Mouse (Mus musculus) forebrain, embryonic 11.5 days (tissue): ENCODE measurements around the gene Myo1c. TPM values are rescaled to one million over a fixed set of nuclear protein-coding genes. Genes with fewer than 3 reads are reported as not detected.

Experiments used
- ATAC-seq: fragments of 200-750 bp; cut with Nextera tagmentation; replicated peaks from 2 replicates; pipeline ENCODE4 v1.8.0; 2017; ENCODE audit warnings: moderate TSS enrichment; ENCODE audit not compliant: low FRiP score
- DNase-seq: peaks from one replicate; pipeline ENCODE4 v3.0.0-alpha.2; 2017; ENCODE audit warnings: low spot score
- H3K27ac ChIP-seq: fragments of 300-500 bp; sonication (generic); 2 replicates; pipeline ENCODE4 v1.5.1; 2014; ENCODE audit warnings: low read depth, low read length
- H3K27me3 ChIP-seq: fragments of 300-500 bp; sonication (generic); 2 replicates; pipeline ENCODE4 v1.6.1; 2014; ENCODE audit warnings: mild to moderate bottlenecking, low read length, mixed read lengths; ENCODE audit not compliant: control insufficient read depth, insufficient read depth
- H3K36me3 ChIP-seq: fragments of 300-500 bp; sonication (generic); 2 replicates; pipeline ENCODE4 v1.6.1; 2014; ENCODE audit warnings: mild to moderate bottlenecking, low read length, moderate library complexity, mixed read lengths; ENCODE audit not compliant: control insufficient read depth, insufficient read depth
- H3K4me1 ChIP-seq: fragments of 300-500 bp; sonication (generic); replicated peaks from 2 replicates; pipeline ENCODE4 v1.6.1; 2014; ENCODE audit warnings: low read length, mixed read lengths; ENCODE audit not compliant: control insufficient read depth, insufficient read depth
- H3K4me2 ChIP-seq: fragments of 300-500 bp; sonication (generic); 2 replicates; pipeline ENCODE4 v1.6.1; 2014; ENCODE audit warnings: low read depth, mild to moderate bottlenecking, low read length, moderate library complexity, mixed read lengths; ENCODE audit not compliant: severe bottlenecking
- H3K4me3 ChIP-seq: fragments of 300-500 bp; sonication (generic); 2 replicates; pipeline ENCODE4 v1.5.1; 2014; ENCODE audit warnings: low read depth, low read length
- H3K9ac ChIP-seq: fragments of 300-500 bp; sonication (generic); 2 replicates; pipeline ENCODE4 v1.6.1; 2014; ENCODE audit warnings: low read length
- H3K9me3 ChIP-seq: fragments of 300-500 bp; sonication (generic); 2 replicates; pipeline ENCODE4 v1.6.1; 2016; ENCODE audit warnings: low read length, mixed read lengths; ENCODE audit not compliant: control insufficient read depth
- WGBS: fragments of 180-500 bp; shearing (Covaris S2); extraction: QIAGEN DNeasy Blood & Tissue Kit; methylation state at CpG from one replicate; pipeline ENCODE4 v1.1.7; 2014; 5-methylcytosine and 5-hydroxymethylcytosine counted together
- polyA plus RNA-seq: library from polyadenylated mRNA; unstranded; fragments of >200 nt; fragmentation: Nextera tagmentation; extraction: Ambion mirVana; gene quantifications from 2 replicates; pipeline ENCODE4 v1.2.1, GENCODE M21; 2014

The Myo1c gene
- polyA plus RNA-seq, 1 experiment from 2014 or later = 13.8 TPM

DNA sequence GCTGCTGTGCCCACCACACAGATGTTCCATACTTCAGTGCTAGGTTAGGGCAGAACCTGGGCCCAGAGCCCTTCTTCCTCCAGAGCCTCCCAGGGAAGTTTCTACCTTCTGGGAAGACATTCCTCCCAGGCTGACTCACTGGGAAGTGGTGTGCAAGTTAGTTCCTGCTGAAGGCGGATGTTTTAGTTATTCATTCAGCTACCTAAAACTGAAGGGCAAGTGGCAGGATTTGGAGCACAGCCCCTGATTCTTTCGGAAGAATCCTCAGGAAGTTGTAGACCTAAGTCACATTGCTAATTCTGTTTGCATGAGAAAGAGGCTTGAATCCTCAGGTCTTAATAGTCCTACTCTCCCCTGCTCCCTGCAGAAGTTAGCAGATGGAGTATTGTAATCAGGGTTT, 28.9 kb upstream of the Myo1c start:
- no peak for DNase-seq
- H3K4me1 ChIP-seq = no peaks in the 10 kb centered on the region
- no peak overlapping the region for H3K27ac ChIP-seq
- no peaks in the 10 kb centered on the region for H3K27me3 ChIP-seq
- no peak overlapping the region for H3K4me2 ChIP-seq
- H3K9ac ChIP-seq = no peak overlapping the region
- peaks cover 6% of the 10 kb centered on the region; the same call in 1 of the 2 replicates for H3K36me3 ChIP-seq
- H3K9me3 ChIP-seq = no peaks in the 10 kb centered on the region
- H3K4me3 ChIP-seq = no peak overlapping the region
- 93% methylated on average over 2 of the region's 2 CpGs for WGBS
- no peak for ATAC-seq

DNA sequence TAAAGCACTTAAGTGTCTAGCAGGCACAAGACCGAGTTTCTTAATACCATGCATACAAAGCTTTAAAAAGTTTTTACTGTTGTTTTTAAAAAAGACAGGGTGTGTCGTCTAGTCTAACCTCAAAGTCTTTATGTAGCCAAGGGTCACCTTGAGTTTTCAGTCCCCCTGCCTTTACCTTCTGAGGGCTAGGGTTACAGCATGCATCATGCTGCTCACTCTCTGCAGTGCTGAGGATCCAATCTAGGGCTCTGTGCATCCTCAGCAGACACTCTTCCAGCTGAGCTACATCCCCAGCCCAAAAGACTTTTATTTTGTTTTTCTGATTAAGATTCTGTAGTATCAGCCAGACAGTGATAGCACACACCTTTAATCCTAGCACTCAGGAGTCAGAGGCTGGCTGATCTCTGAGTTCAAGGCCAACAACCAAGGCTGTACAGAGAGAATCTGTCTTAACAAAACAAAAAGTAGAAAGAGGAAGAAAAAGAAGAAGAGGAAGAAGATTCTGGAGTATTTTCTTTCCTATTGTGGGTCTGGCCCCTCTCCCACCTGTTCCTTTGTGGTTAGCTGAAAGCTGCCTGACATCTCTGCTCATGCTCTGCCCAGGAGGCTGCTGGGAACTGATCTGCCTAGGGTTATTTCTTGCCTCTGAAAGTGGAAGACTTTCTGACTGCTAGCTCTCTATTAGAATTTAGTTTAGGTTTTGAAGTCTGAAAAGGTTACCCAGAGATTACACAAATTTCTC, 27.5 kb upstream of the Myo1c start:
- no peak overlapping the region for H3K9ac ChIP-seq
- no peak for DNase-seq
- 89% methylated on average over 2 of the region's 2 CpGs for WGBS
- H3K36me3 ChIP-seq = peaks cover 6% of the 10 kb centered on the region; the same call in 1 of the 2 replicates
- no peak overlapping the region for H3K4me3 ChIP-seq
- ATAC-seq = no peak
- no peak overlapping the region for H3K27ac ChIP-seq
- no peaks in the 10 kb centered on the region for H3K27me3 ChIP-seq
- H3K4me2 ChIP-seq = no peak overlapping the region
- no peaks in the 10 kb centered on the region for H3K9me3 ChIP-seq
- no peaks in the 10 kb centered on the region for H3K4me1 ChIP-seq

DNA sequence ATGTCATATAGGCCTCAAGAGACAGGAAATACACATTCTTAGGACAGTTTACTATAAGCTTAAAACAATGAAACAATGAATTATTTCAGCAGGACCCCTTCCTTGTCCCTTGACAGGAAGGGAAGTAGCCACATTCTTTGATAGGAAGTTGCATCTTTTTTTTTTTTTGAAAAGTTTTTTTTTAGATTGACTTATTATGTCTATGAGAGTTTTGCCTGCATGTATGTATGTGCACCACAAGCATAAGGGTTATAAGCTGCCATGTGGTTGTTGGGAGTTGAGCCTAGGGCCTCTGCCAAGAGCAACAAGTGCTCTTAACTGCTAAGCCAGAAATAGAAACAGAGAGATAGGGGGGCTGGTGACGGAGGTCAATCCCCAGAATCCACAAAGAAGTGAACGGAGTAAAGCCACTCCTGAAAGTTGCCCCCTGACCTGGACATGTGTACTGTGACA, 26.2 kb upstream of the Myo1c start:
- Histone ChIP-seq H3K9ac (no peak overlapping the region), H3K4me3 (no peak overlapping the region), H3K36me3 (peaks cover 6% of the 10 kb centered on the region; the same call in 1 of the 2 replicates), H3K4me1 (no peaks in the 10 kb centered on the region), H3K9me3 (no peaks in the 10 kb centered on the region), H3K4me2 (no peak overlapping the region), H3K27me3 (no peaks in the 10 kb centered on the region), H3K27ac (no peak overlapping the region)
- ATAC-seq (no peak), DNase-seq (no peak)
- 79% methylated on average over 2 of the region's 2 CpGs for WGBS

DNA sequence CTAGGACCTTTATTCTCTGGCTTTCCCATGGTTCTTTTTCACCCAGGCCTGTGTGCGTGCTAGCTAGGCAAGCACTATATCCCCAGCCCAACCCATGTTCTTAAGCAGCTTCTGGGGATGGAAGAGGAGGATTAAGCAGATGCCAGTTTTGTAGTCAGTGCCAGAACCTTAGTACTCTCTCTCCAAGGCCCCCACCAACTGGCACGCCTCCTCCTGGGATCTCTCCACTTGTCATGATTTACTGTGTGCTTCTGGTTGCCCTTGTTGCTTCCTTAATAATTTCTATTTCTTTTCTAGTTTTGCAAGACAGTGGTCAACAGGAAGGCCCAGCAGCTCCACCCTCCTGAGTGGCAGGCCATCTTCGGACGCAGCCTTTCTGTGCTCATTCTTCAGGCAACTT, 24.5 kb upstream of the Myo1c start:
- no peak overlapping the region for H3K27ac ChIP-seq
- no peak for ATAC-seq
- H3K9me3 ChIP-seq = no peaks in the 10 kb centered on the region
- DNase-seq = no peak
- 93% methylated on average over 4 of the region's 4 CpGs for WGBS
- H3K4me3 ChIP-seq = no peak overlapping the region
- no peaks in the 10 kb centered on the region for H3K27me3 ChIP-seq
- H3K4me2 ChIP-seq = no peak overlapping the region
- peaks cover 6% of the 10 kb centered on the region; the same call in 1 of the 2 replicates for H3K36me3 ChIP-seq
- H3K4me1 ChIP-seq = peaks cover 6% of the 10 kb centered on the region; the same call in 1 of the 2 replicates
- H3K9ac ChIP-seq = no peak overlapping the region

DNA sequence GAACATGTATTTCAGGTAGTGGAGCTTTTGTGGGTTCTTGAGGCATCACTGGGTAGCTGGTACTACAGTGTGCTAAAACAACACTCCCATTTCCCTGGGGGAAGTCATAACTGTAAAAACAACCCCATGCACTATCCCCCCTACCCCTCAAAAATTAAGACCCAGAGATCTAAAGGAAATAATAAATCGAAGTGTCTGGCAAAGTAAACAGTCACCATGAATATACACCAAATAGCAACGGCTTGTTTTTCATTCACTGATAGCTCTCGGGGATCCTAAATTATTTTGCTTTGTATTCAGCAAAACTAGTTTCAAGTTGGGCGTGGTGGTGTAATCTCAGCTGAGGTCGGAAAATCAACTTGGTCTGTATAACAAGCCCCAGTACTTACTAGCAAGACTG, 20.2 kb upstream of the Myo1c start:
- H3K9me3 ChIP-seq = no peaks in the 10 kb centered on the region
- no peak for ATAC-seq
- WGBS = 17% methylated on average over 5 of the region's 5 CpGs

DNA sequence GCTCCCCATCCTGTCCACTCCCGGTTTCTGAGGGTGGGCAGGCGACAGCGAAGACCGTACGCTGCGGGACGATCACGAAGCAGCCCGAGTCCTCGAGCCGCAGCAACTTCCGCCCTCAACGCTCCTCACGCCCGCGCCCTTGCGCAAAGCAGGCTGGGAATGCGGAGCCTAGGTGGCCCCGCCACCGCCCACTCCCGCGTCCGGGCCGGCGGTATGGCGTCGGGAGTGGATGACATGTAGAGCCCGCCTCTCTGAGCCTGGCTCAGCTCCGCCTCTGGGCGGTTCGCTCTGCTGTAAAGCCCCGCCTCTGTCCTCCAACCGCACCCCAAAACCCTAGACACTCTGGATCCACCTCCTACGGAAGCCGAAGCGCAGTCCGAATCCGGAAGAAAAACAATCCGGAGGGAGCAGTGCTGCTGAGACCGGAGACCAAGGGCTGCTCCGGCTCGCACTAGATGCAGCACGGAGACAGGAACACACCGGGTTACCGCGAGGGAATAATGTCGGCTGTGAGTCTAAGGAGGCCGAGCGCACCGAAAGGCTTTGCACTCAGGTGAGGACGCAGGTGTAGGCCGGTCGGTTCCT, 19.6 kb upstream of the Myo1c start, which contains the start of gene Inpp5k:
Gene Inpp5k, plus strand, starts transcription at position 344 of the 585 bp plus-strand sequence.
- DNase-seq (peak; percentile 97), ATAC-seq (peak; percentile 99)
- Histone ChIP-seq H3K4me2 (peak within 1 kb of the TSS; percentile 76), H3K9ac (peak within 1 kb of the TSS; percentile 67), H3K9me3 (no peaks in the 10 kb centered on the region), H3K27ac (peak within 1 kb of the TSS; percentile 55), H3K36me3 (peaks cover 3% of the 10 kb centered on the region; the same call in 1 of the 2 replicates), H3K27me3 (no peaks in the 10 kb centered on the region), H3K4me1 (peaks cover 6% of the 10 kb centered on the region; the same call in 1 of the 2 replicates), H3K4me3 (peak within 1 kb of the TSS; percentile 63)
- under 1% methylated on average over 53 of the region's 53 CpGs for WGBS

More for the DNA sequence above, 20.2 kb upstream of the Myo1c start:
- Histone ChIP-seq H3K27ac (peak overlapping the region; percentile 55; the same call in 1 of the 2 replicates), H3K36me3 (peaks cover 6% of the 10 kb centered on the region; the same call in 1 of the 2 replicates), H3K9ac (peak overlapping the region; percentile 67), H3K4me1 (peaks cover 6% of the 10 kb centered on the region; the same call in 1 of the 2 replicates), H3K4me3 (peak overlapping the region; percentile 63), H3K4me2 (peak overlapping the region; percentile 76), H3K27me3 (no peaks in the 10 kb centered on the region)
- DNase-seq = no peak

DNA sequence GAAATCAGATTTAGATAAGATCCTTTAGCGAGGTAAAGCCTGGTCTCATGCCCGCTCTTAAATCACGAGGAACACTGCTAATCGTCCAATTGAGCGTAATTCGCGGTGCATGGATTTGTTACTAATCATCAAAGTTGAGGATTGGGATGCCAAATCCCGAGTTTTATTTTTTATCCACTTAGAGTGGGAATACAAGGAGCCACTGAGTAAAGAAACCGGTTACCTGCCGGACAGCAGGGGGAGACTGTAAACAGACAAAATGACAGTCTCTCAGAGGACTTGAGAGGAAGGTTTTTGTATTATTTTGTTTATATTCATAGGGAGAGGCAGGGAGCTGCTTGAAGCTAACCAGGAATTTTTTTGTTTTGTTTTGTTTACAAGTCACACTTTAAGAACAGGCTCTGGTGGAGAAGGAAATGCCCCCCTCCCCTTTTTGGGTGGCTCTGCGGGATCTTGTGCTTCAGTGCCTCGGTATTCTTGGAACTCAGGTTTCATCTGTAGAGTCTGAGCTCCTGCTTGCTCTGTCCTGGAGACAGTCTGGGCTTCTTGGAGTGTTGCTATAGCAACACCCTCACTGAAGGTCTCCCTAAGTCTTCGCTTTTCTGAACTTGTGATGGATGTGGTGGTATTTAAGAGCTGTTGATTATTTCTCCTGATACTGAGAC, 18.6 kb upstream of the Myo1c start:
- ATAC-seq (no peak), DNase-seq (no peak)
- Histone ChIP-seq H3K27ac (no peak overlapping the region), H3K36me3 (no peaks in the 10 kb centered on the region), H3K4me2 (peak overlapping the region; percentile 76), H3K27me3 (no peaks in the 10 kb centered on the region), H3K9me3 (no peaks in the 10 kb centered on the region), H3K4me3 (peak overlapping the region; percentile 63), H3K4me1 (peaks cover 6% of the 10 kb centered on the region; the same call in 1 of the 2 replicates), H3K9ac (peak overlapping the region; percentile 62)
- WGBS = 14% methylated on average over 13 of the region's 13 CpGs

DNA sequence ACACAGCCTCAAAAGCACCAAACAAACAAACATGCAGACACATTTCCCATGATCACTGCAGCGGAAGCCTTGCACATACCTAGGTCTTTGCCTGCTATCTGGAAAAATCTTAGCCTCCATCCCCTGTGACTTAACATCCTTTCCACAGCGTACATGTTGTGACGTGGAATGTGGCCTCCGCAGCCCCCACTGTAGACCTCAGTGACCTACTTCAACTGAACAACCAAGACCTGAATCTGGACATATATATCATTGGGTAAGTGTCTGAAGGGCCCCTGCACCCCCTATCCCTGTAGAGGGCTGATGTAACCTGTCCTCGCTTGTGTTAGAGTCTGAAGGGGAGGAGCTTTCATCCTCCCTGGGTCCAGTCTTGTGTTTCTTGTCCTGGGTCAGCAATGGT, 17.4 kb upstream of the Myo1c start:
- Histone ChIP-seq H3K27ac (no peak overlapping the region), H3K9ac (no peak overlapping the region), H3K36me3 (no peaks in the 10 kb centered on the region), H3K4me3 (no peak overlapping the region), H3K9me3 (no peaks in the 10 kb centered on the region), H3K27me3 (no peaks in the 10 kb centered on the region), H3K4me2 (no peak overlapping the region), H3K4me1 (peaks cover 6% of the 10 kb centered on the region; the same call in 1 of the 2 replicates)
- ATAC-seq (no peak), DNase-seq (no peak)
- 89% methylated on average over 5 of the region's 5 CpGs for WGBS
